Mouse (Mus musculus) spleen, postnatal 36 days (tissue): ENCODE results near the gene Olfr263.

ENCODE experiments used
- DNase-seq, 2 experiments: peaks; one replicate each; pipeline ENCODE4 v3.0.0; 2022; ENCODE audit warnings: low spot score in 2 of 2, mixed read lengths in 1 of 2

The Olfr263 gene

DNA sequence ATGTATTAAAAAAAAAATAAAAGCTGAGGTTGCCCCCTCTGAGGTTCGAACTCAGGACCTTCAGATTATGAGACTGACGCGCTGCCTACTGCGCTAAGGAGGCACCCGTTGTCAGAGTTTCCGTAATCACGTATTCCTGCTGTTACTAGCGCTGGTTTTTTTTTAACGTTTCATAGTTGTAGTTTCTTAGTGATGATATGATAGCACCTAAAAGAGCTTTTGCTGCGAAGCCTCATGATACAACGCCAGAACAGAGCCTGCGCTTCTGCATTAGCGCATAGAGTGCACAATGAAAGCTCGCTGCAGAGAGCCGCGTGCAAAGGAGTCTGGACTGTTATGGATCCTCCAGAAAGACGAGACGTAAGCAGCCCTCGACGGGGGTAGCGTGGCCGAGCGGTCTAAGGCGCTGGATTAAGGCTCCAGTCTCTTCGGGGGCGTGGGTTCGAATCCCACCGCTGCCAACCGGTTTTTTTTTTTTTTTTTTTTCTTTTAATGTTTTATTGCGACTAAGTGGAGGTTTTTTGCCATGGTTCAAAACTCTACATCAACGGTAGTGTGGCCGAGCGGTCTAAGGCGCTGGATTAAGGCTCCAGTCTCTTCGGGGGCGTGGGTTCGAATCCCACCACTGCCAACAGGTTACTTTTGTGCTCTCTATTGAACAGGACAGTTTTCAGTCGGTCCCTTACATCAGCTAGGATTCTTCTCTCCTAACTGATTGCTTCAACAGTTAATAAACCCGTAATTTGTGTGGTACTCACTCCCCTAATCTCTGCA lies 40.4 kb downstream of the Olfr263 start:
- DNase-seq = peak; percentile 74 to 81

DNA sequence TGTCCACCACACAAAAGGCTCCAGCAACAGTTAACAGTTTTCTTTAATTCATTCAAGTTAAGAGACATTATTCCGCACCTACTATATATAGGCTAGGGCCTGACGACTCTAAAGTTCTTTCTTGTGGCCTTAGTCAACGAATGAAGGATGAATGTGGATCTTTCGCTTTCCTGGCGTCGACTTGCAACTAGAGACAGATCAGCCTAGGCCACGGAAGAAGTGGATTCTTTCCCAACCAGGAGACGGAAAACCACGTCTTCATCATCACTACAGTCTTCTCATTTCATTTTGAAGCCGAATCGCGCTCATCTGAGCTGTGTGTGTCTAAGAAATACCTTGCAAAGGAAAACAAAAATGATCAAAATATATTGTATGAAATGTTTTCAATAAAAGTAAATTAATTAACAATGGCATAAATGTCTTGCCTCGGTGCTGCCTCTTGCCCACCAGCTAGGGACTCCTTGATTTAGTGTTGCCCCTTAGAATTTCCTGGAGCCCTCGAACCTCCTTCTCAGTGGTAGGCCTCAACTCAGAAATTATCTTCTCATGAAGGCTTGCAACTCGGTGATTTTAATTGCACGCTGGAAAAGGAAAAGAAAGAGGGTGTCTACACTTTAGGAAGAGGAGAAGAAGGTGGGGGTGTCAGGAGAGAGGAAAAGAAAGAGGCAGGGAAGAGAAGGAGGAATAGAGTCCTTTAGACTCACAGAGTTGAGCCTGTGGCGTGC lies 41.2 kb downstream of the Olfr263 start:
- no peak for DNase-seq

DNA sequence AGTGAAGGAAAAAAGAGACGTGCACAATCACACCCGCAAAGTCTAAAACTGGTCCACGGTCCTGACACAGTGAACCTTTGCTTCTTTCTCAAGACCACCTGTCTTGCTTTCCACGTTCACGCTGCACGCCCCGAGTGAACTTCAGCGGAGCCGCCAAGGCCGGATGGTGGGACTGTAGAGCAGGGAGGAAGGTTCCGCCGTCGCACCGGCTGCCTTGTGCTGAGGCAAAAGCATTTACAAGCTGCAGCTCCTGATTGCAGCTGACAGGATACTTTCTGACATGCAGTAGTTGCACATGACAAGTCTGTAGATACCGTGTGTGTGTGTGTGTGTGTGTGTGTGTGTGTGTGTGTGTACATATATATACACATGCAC lies 41.7 kb downstream of the Olfr263 start:
- no peak for DNase-seq

DNA sequence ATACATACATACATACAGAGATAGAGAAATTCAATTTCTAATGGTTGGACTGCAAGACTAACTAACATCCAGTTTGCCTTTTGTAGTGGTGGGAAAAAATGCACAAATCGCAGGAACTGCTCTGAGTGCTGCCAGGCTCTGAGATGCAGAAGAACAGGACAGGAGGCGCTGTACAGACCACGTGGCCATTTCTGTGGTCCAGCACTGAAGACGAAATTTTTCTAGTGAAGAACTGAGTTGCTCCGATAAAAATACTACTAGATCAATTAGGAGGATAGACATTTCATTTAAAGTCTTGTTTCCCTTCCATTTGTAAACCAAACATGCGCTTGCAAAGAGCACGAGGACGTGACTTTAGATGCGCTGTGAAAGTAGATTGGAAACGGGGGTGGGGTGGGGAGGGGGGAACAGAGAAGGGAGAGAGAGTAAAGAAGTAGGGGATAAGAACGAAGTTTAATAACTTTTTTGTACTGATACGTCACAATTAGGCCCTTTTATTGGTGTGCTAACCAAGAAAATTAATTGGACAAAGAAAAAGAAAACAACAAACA lies 42.2 kb downstream of the Olfr263 start:
- DNase-seq = no peak

DNA sequence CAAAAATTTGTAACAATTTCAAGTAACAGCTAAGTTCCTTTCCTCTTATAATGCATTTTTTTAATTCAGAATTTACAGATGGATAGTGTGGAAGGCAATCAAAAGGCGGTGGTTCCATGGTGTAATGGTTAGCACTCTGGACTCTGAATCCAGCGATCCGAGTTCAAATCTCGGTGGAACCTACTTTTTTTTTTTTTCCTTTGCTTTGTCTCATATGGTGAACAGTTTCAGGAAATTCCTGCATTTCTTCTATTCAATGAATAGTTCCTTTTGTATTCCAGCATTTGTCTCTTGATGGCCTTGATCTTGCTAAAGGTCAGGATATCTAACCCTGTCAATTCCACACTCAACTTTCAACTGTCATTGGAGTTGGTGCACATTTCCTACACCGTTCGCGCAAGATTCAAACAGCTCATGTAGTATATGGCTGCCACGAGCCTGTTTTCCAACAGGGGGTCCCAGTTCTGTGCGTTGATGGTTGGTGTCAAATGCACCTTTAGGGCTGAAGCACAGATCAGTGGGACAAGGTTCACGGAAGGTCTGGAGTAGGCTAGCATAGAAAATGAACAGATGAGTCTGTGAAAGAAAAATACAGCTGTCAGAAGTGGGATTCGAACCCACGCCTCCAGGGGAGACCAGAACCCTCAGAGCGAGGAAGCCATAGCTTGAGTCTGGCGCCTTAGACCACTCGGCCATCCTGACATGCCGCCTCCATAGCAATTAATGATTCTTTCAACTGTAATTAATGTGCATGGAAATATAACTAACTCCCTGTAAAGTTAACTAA lies 43.0 kb downstream of the Olfr263 start:
- peak in 1 of 2 experiments; percentile 63 for DNase-seq

DNA sequence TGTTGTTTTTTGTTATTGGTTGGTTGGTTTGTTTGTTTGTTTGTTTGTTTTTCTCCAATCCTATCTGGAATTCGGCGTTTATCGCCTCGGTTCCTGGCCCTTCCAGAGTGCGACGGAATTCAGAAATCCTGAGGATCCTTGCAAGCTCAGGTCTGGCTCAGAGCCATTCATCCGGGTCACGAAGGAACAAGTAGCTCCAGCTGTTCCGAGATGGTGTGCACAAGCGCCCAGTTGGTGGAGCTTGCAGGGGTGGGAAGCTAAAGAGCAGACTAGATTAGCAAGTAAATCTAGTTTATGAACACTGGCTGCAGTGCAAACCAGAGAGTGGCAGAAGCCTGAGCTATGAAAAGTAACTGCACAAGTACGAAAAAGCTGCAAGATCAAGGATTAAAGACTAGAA lies 43.6 kb downstream of the Olfr263 start:
- no peak for DNase-seq

DNA sequence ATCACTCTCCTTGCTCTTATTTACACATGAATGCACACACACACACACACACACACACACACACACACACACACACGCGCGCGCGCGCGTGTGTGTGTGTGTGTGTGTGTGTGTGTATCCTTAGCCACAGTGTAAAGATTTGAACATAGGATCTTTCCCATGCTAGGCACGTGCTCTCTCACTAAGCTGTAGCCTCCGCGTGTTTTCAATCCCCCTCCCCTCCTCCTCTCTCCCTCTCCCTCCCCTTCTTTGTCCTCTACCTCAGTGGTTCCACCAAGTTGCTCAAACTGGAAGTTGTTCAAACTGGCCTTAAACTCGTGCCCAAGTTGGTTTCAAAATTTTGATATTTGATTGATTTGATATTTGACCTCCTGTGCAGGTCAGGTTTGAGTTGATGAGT lies 47.3 kb downstream of the Olfr263 start:
- no peak for DNase-seq

DNA sequence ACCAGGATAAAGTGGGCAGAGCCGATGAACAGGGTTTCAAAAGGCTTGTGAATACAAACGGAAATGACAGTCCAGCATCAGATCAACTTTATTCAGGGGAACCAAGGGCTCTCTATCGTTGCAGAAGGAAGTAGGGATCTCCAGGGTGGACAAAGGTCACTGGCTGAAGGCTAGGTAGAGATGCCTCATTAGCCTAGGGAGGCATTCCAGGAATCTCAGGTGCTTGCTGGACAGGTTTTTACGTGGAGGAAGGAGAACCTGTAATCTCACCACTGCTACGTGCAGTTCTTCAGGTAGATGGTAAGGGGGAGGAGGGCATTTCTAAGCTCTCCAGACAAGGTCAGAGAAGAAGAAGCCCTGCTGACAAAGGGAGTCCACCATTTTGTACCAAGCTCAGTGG lies 48.2 kb downstream of the Olfr263 start:
- DNase-seq = no peak

DNA sequence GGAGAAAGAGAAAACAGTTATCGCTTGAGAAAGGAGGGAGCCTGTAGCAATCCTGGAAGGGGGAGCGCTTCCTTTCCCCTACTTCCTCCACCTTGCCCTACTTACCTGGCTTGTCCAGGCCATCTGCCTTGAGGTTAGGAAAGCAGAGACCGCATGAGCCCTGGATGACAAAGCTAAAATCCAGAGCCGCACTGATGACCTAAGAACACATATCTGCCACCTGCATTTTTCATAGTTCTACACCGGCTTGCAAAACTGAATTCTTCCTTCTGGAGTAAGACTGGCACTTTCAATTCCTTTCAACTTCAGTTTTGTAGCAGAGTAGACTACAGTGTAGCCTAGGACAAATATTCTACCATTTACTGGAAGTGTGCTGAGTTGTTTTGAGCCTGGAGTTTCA lies 48.9 kb downstream of the Olfr263 start:
- DNase-seq = no peak

DNA sequence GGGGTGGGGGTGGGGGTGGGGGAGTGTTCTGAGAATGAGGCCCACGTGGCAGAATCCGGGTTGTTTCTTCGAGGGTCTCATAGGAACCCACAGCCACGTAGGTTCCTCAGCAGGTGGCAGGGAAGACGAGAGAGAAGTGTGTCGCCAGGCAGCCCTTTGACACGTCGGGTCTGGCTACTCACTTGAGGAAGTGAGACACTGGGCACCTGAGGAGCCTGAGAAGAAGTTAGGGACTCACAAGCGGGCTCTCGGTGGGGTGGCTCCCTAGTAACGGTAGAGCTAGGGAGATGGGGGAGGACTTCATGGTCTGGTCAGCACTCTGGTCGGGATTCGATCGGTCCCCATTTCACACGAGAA lies 49.9 kb downstream of the Olfr263 start, which contains the start of gene Trim27:
TSS of gene Trim27 (plus strand) at position 79 of the 357 bp plus-strand sequence.
- DNase-seq = peak in 1 of 2 experiments; percentile 56

DNA sequence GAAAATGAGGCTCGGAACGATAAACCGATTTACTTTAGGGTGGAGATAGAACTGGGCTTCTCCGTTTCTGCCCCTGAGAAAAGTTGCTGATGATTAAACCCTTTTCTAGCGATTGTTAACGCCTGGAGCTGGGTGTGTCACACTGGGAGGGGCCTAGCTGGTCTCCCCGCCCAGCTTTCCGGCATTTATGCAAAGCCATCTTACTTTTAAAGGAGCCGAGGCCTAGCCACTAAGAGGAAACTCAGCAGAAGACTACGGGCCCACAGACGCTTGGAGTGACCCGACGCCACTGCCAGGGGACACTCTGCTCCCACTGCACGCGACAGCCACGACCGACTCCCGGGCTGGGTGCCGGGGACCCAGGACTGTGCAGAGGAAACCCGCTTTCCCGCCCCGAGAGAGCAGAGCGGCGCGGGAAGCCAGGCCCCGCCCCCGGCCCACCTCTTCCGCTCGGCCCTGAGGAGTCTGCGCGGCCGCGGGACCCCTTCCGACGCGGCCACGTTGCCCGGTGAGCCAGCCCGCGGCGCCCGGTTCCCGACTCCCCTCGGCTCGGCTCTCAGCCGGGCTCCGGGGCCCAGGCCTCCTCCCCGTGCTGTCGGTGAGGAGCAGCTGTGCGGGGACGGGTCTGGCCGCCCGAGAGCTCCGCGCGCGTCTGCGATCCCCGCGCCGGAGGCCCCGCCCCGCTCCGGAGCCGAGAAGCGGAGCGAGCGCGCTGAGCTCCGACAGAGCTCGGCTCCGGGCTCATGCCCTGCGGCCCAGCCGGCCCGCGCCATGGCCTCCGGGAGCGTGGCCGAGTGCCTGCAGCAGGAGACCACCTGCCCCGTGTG lies 50.5 kb downstream of the Olfr263 start:
- DNase-seq = peak; percentile 88 to 92

DNA sequence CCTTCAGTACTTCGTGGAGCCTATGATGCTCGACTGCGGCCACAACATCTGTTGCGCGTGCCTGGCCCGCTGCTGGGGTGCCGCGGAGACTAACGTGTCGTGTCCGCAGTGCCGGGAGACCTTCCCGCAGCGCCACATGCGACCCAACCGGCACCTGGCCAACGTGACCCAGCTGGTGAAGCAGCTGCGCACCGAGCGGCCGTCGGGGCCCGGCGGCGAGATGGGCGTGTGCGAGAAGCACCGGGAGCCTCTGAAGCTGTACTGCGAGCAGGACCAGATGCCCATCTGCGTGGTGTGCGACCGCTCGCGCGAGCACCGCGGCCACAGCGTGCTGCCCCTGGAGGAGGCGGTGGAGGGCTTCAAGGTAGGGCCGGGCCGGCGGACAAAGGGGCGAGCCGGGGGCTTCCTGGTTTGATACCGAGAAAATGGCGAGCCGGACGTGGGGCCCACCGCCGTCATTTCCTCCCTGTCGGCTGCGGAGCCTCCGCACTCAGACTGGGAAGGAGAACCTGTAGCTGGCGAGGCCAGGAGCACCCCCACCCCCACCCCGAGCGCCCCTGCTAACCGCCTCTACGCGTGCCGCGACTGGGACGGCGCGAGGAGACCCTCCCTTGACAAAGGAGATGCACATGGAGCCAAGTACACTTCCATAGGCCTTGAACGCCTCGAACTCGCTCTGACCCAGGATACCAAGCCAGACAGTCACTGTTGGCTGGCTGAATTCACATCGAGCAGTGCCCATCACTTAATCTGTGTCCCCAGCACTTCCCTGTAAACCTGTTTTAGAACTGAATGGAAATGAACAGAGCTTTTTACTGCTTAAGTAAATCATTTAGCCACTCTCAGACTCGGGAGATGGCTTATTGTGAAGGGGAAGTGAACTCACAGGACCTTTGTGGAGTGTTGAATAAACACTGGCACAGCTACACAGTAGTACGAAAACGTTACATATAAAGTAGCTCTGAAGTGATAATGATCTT lies 51.4 kb downstream of the Olfr263 start:
- DNase-seq = peak; percentile 72

DNA sequence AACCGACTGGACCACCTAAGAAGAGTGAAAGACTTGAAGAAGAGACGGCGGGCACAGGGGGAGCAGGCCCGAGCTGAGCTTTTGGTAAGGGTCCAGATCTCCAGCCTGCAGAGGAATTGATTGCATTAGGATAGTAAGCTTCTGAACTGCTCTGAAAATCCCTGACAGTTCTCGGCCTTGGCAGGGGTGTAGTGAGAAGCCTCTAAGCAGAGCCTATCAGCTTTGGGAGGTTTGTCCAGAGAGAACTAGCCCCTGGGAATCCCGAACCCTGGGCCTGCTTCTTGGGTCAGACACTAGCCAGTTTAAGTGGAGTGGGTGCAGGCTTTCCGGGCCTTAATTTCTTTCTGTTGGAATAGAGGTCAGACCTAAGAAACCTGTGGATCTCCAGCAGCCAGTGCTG lies 52.6 kb downstream of the Olfr263 start:
- DNase-seq = no peak

DNA sequence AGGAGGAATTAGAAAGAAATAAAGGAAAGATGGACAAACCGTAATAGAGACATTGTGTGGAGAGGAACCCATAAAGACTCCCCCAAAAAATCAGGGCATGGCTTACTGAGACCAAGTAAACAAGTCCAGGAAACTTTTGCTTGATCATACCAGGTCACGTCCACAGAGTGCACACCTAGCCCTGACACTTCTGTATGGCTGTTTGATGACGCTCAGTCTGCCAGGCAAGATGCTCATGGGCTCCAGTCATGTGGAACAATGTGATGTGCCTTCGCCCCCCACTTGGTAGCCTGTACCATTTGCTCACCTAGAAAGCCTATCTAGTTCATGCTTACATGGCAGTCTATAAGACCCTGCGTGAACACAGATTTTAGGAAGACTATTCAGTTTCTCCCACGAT lies 53.6 kb downstream of the Olfr263 start:
- no peak for DNase-seq

DNA sequence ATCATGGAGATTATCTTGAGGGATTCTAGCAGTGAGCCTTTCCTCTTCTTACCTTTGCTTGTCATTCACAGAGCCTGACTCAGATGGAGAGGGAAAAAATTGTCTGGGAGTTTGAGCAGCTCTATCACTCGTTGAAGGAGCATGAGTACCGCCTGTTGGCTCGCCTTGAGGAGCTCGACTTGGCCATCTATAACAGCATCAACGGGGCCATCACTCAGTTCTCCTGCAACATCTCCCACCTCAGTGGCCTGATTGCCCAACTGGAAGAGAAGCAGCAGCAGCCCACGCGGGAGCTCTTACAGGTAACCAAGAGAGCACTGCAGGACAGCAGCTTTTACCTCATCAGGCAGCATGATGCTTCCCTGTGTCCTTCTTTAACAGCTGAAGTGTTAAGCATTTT lies 54.2 kb downstream of the Olfr263 start:
- no peak for DNase-seq

DNA sequence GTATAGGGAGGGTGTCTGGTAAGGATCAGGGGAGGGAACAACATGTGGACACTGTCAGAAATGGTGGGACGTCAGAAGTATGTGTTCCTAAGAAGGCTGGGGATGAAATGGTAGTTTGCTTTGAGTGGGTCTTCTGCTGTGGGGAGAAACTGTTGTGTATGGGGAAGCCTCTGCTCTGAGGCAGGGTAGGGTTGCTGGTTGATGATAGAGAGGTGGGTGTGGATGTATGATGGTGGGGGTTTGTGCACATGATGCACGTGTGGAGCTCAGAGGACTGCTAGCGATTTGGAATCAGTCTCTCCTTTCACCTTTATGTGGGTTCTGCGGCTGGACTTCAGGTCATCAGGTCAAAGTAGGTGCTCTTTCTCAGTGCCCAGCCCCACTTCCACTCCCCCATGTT lies 56.1 kb downstream of the Olfr263 start:
- no peak for DNase-seq
